Mouse (Mus musculus) limb, embryonic 11.5 days (tissue): Measurements from ENCODE around the gene Gm43552. TPM values are rescaled to one million over a fixed set of nuclear protein-coding genes. Genes with fewer than 3 reads are reported as not detected.
"Not testable (repeated sequence)": the region's sequence is repeated elsewhere in the genome, so short reads cannot be mapped to it uniquely, and the experiment has no call there.

Experiments used
- ATAC-seq: fragments of 200-750 bp; cut with Nextera tagmentation; 2 replicates; pipeline ENCODE4 v1.8.0; 2017; ENCODE audit warnings: low read depth; ENCODE audit not compliant: insufficient number of reproducible peaks, low FRiP score, low TSS enrichment
- DNase-seq: peaks from one replicate; pipeline ENCODE4 v3.0.0-alpha.2; 2015; ENCODE audit warnings: low spot score
- H3K27ac ChIP-seq: fragments of 300-500 bp; sonication (generic); replicated peaks from 2 replicates; pipeline ENCODE4 v1.5.1; 2014; ENCODE audit warnings: low read depth, mild to moderate bottlenecking, low read length
- H3K27me3 ChIP-seq: fragments of 300-500 bp; sonication (generic); 2 replicates; pipeline ENCODE4 v1.6.1; 2014; ENCODE audit warnings: mild to moderate bottlenecking, low read length, mixed read lengths; ENCODE audit not compliant: control insufficient read depth, insufficient read depth
- H3K36me3 ChIP-seq: fragments of 300-500 bp; sonication (generic); 2 replicates; pipeline ENCODE4 v1.6.1; 2014; ENCODE audit warnings: mild to moderate bottlenecking, low read length, moderate library complexity, mixed read lengths; ENCODE audit not compliant: control insufficient read depth, insufficient read depth
- H3K4me1 ChIP-seq: fragments of 300-500 bp; sonication (generic); 2 replicates; pipeline ENCODE4 v1.6.1; 2014; ENCODE audit warnings: low read length, mixed read lengths; ENCODE audit not compliant: control insufficient read depth, insufficient read depth
- H3K4me2 ChIP-seq: fragments of 300-500 bp; sonication (generic); 2 replicates; pipeline ENCODE4 v1.6.1; 2014; ENCODE audit warnings: low read depth, mild to moderate bottlenecking, moderate library complexity; ENCODE audit not compliant: severe bottlenecking
- H3K4me3 ChIP-seq: fragments of 300-500 bp; sonication (generic); 2 replicates; pipeline ENCODE4 v1.5.1; 2014; ENCODE audit warnings: low read depth, low read length
- H3K9ac ChIP-seq: fragments of 300-500 bp; sonication (generic); 2 replicates; pipeline ENCODE4 v1.6.1; 2014; ENCODE audit warnings: mild to moderate bottlenecking, low read length
- H3K9me3 ChIP-seq: fragments of 300-500 bp; sonication (generic); 2 replicates; pipeline ENCODE4 v1.6.1; 2016; ENCODE audit warnings: low read length; ENCODE audit not compliant: control insufficient read depth
- WGBS: fragments of 180-500 bp; shearing (Covaris S2); extraction: QIAGEN DNeasy Blood & Tissue Kit; methylation state at CpG from one replicate; pipeline ENCODE4 v1.1.7; 2014; 5-methylcytosine and 5-hydroxymethylcytosine counted together
- polyA plus RNA-seq: library from polyadenylated mRNA; unstranded; fragments of >200 nt; fragmentation: Nextera tagmentation; extraction: Ambion mirVana; gene quantifications from 2 replicates; pipeline ENCODE4 v1.2.1, GENCODE M21; 2014

Gene Gm43552
- polyA plus RNA-seq, 1 experiment from 2014 or later, result not detected

GRCm38 (mm10) chr5:65486514-65486913, 6.1 kb downstream of the Gm43552 start:
- WGBS, result 94% methylated on average over 2 of the region's 2 CpGs
- no peak overlapping the region for H3K4me3 ChIP-seq
- no peaks in the 10 kb centered on the region for H3K27me3 ChIP-seq
- H3K9ac ChIP-seq, result no peak overlapping the region
- DNase-seq (no peak), ATAC-seq (no peak)
- H3K27ac ChIP-seq, result no peak overlapping the region
- no peaks in the 10 kb centered on the region for H3K9me3 ChIP-seq
- no peak overlapping the region for H3K4me2 ChIP-seq
- H3K36me3 ChIP-seq, result no peaks in the 10 kb centered on the region
- no peaks in the 10 kb centered on the region for H3K4me1 ChIP-seq

DNA sequence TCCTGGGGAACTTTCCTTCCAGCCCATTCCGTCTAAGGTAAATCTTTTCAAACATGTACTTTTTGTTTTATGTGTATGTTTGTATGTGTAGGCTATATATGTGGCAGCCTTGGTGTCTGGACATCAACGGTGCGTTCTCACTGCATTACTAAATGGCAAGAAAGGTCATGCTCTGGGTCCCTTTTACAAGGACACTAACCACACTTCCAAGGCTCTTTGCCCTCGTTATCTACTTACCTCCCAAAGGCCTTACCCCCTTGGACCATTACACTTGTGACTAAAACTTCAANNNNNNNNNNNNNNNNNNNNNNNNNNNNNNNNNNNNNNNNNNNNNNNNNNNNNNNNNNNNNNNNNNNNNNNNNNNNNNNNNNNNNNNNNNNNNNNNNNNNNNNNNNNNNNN, 9.6 kb downstream of the Gm43552 start:
- no peak overlapping the region for H3K4me2 ChIP-seq
- no peak overlapping the region for H3K9ac ChIP-seq
- DNase-seq (no peak), ATAC-seq (no peak)
- no peaks in the 10 kb centered on the region for H3K4me1 ChIP-seq
- 78% methylated on average over 4 of the region's 4 CpGs for WGBS
- no peaks in the 10 kb centered on the region for H3K9me3 ChIP-seq
- H3K36me3 ChIP-seq, result no peaks in the 10 kb centered on the region
- no peak overlapping the region for H3K4me3 ChIP-seq
- H3K27ac ChIP-seq, result no peak overlapping the region
- no peaks in the 10 kb centered on the region for H3K27me3 ChIP-seq

- Histone ChIP-seq H3K4me1 (no peaks in the 10 kb centered on the region), H3K4me3 (no peak overlapping the region), H3K4me2 (no peak overlapping the region), H3K27ac (no peak overlapping the region), H3K36me3 (no peaks in the 10 kb centered on the region), H3K27me3 (no peaks in the 10 kb centered on the region), H3K9ac (no peak overlapping the region), H3K9me3 (no peaks in the 10 kb centered on the region)
- WGBS, result 84% methylated on average over 4 of the region's 4 CpGs
- DNase-seq (no peak), ATAC-seq (no peak)
Observed at GRCm38 (mm10) chr5:65480511-65480910, 12.1 kb downstream of the Gm43552 start.

GRCm38 (mm10) chr5:65479681-65480445, 12.8 kb downstream of the Gm43552 start:
- H3K4me2 ChIP-seq, result no peak overlapping the region
- ATAC-seq, result no peak
- no peaks in the 10 kb centered on the region for H3K27me3 ChIP-seq
- no peaks in the 10 kb centered on the region for H3K36me3 ChIP-seq
- no peaks in the 10 kb centered on the region for H3K9me3 ChIP-seq
- no peak for DNase-seq
- WGBS, result 85% methylated on average over 9 of the region's 9 CpGs
- no peaks in the 10 kb centered on the region for H3K4me1 ChIP-seq
- H3K9ac ChIP-seq, result no peak overlapping the region
- H3K4me3 ChIP-seq, result no peak overlapping the region
- H3K27ac ChIP-seq, result no peak overlapping the region

DNA sequence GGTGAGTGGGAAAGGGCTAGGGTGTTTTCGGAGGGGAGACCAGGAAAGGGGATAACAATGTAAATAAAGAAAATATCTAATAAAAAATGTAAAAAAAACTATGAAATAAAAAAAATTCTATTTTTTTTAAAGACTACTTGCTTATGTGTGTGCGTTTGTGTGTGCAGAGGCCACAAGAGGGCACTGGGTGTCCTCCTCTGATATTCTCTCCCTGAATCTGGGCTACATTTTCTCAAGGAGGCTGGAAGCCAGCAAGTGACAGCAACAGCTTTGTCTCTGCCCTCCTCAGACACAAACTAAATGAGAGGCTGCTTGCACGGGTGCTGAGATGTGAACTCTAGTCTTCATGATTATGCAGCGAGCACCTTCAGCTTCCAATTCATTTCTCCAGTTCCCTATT, 14.4 kb downstream of the Gm43552 start:
- H3K4me3 ChIP-seq, result no peak overlapping the region
- ATAC-seq, result no peak
- H3K4me2 ChIP-seq, result no peak overlapping the region
- DNase-seq, result no peak
- no peaks in the 10 kb centered on the region for H3K9me3 ChIP-seq
- 75% methylated on average over 4 of the region's 4 CpGs for WGBS
- no peak overlapping the region for H3K27ac ChIP-seq
- no peaks in the 10 kb centered on the region for H3K27me3 ChIP-seq
- H3K36me3 ChIP-seq, result no peaks in the 10 kb centered on the region
- no peak overlapping the region for H3K9ac ChIP-seq
- H3K4me1 ChIP-seq, result no peaks in the 10 kb centered on the region

DNA sequence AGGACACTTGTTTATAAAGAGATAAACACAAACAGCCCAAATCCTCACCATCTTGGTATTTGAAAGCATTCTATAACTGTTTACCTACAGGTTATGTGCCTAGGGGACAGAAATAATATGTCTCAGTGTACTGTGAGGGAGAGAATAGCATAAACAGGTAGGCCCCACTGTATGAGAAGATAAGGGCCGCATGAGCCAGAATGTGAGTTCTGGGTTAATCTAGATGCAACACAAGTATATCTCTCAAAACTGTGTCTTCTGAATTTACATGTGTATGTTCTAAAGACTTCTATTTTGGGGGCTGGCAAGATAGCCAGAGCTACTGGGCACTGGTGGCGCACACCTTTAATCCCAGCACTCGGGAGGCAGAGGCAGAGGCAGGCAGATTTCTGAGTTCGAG, 15.9 kb downstream of the Gm43552 start:
- DNase-seq, H3K9me3 ChIP-seq, H3K9ac ChIP-seq, H3K27ac ChIP-seq, H3K27me3 ChIP-seq, H3K4me1 ChIP-seq, H3K4me3 ChIP-seq, ATAC-seq, H3K36me3 ChIP-seq, H3K4me2 ChIP-seq: not testable (repeated sequence)
- 94% methylated on average over 4 of the region's 4 CpGs for WGBS

GRCm38 (mm10) chr5:65475806-65476205, 16.8 kb downstream of the Gm43552 start:
- no peak for DNase-seq
- no peak overlapping the region for H3K4me2 ChIP-seq
- no peaks in the 10 kb centered on the region for H3K27me3 ChIP-seq
- H3K4me1 ChIP-seq, result no peaks in the 10 kb centered on the region
- no peak overlapping the region for H3K4me3 ChIP-seq
- no peak overlapping the region for H3K9ac ChIP-seq
- ATAC-seq, result no peak
- H3K9me3 ChIP-seq, result no peaks in the 10 kb centered on the region
- H3K36me3 ChIP-seq, result no peaks in the 10 kb centered on the region
- 75% methylated on average over 2 of the region's 2 CpGs for WGBS
- no peak overlapping the region for H3K27ac ChIP-seq

- Histone ChIP-seq H3K36me3 (peaks cover 4% of the 10 kb centered on the region; the same call in 1 of the 2 replicates), H3K4me2 (no peak overlapping the region), H3K4me3 (no peak overlapping the region), H3K9ac (no peak overlapping the region), H3K9me3 (no peaks in the 10 kb centered on the region), H3K27ac (no peak overlapping the region), H3K27me3 (no peaks in the 10 kb centered on the region), H3K4me1 (no peaks in the 10 kb centered on the region)
- no peak for ATAC-seq
- DNase-seq, result no peak
- 85% methylated on average over 6 of the region's 6 CpGs for WGBS
Observed at GRCm38 (mm10) chr5:65469766-65470165, 22.9 kb downstream of the Gm43552 start.

DNA sequence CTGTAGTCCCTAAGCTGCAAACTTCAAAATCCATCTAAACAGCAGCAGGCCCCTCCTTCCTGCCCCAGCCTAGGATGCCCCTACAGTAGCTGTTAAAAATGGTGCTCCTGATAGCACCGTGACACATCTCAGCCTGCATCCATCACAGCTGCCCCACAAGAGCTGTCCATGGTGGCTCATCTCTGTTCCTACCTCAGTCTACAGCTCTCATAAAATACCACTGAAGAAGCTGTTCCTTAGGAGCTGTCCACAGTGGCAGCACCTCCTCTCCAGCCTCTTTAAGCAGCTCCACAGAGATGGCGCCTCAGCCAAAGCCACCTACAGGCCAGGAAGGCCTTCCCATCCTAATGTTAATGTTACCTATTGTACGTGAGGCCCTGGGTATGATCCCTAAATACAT, 25.7 kb downstream of the Gm43552 start:
- no peak overlapping the region for H3K4me2 ChIP-seq
- no peaks in the 10 kb centered on the region for H3K27me3 ChIP-seq
- H3K4me3 ChIP-seq, result no peak overlapping the region
- H3K36me3 ChIP-seq, result peaks cover 4% of the 10 kb centered on the region; the same call in 1 of the 2 replicates
- DNase-seq, result no peak
- 57% methylated on average over 3 of the region's 3 CpGs for WGBS
- H3K9ac ChIP-seq, result no peak overlapping the region
- H3K4me1 ChIP-seq, result no peaks in the 10 kb centered on the region
- no peak overlapping the region for H3K27ac ChIP-seq
- H3K9me3 ChIP-seq, result no peaks in the 10 kb centered on the region
- ATAC-seq, result no peak
